Mouse (Mus musculus) liver, embryonic 12.5 days (tissue): ENCODE measurements around the gene Atp8b4. TPM values are rescaled to one million over a fixed set of nuclear protein-coding genes. Genes with fewer than 3 reads are reported as not detected.

ENCODE experiments used
- ATAC-seq: fragments of 200-750 bp; cut with Nextera tagmentation; 2 replicates; pipeline ENCODE4 v1.8.0; 2017; ENCODE audit warnings: moderate number of reproducible peaks, mild to moderate bottlenecking, moderate library complexity
- H3K27ac ChIP-seq: fragments of 300-500 bp; sonication (generic); 2 replicates; pipeline ENCODE4 v1.5.1; 2016; ENCODE audit warnings: mild to moderate bottlenecking
- H3K27me3 ChIP-seq: fragments of 300-500 bp; sonication (generic); replicated peaks from 2 replicates; pipeline ENCODE4 v1.6.1; 2016; ENCODE audit warnings: mild to moderate bottlenecking, moderate library complexity
- H3K36me3 ChIP-seq: fragments of 300-500 bp; sonication (generic); 2 replicates; pipeline ENCODE4 v1.6.1; 2016; ENCODE audit warnings: mild to moderate bottlenecking, moderate library complexity
- H3K4me1 ChIP-seq: fragments of 300-500 bp; sonication (generic); 2 replicates; pipeline ENCODE4 v1.6.1; 2016
- H3K4me2 ChIP-seq: fragments of 300-500 bp; sonication (generic); 2 replicates; pipeline ENCODE4 v1.6.1; 2016; ENCODE audit warnings: mild to moderate bottlenecking, moderate library complexity
- H3K4me3 ChIP-seq: fragments of 300-500 bp; sonication (generic); 2 replicates; pipeline ENCODE4 v1.5.1; 2016; ENCODE audit warnings: mild to moderate bottlenecking, moderate library complexity
- H3K9ac ChIP-seq: fragments of 300-500 bp; sonication (generic); 2 replicates; pipeline ENCODE4 v1.6.1; 2016; ENCODE audit warnings: mild to moderate bottlenecking, moderate library complexity
- H3K9me3 ChIP-seq: fragments of 300-500 bp; sonication (generic); replicated peaks from 2 replicates; pipeline ENCODE4 v1.6.1; 2016; ENCODE audit warnings: mild to moderate bottlenecking, moderate library complexity
- WGBS: fragments of 180-500 bp; shearing (Covaris S2); methylation state at CpG from one replicate; pipeline ENCODE4 v1.1.7; 2016; ENCODE audit not compliant: insufficient replicate concordance; 5-methylcytosine and 5-hydroxymethylcytosine counted together
- polyA plus RNA-seq: library from polyadenylated mRNA; unstranded; fragments of >200 nt; fragmentation: Nextera tagmentation; extraction: Ambion mirVana; gene quantifications from 2 replicates; pipeline ENCODE4 v1.2.1, GENCODE M21; 2016

Atp8b4 gene
- polyA plus RNA-seq, 1 experiment from 2014 or later: 2.2 TPM

DNA sequence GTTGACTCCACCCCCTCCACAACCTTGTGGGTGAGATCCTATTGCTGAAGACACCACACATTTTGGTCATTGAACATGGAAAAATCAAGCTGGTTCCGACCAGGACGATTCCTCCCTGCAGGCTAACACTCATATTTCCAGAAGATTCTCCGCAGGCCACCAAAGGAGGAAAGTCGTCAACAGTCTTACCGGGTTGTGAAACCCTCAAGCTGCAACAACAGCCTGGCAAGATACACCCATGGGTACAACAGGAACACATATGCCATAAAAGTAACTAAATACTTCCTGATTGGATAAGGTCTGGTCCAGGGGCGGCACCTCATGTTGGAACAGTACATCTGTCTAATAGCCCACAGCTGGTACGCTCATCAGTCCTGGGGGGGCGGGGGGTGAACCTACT, 159.0 kb downstream of the Atp8b4 start:
- Histone ChIP-seq H3K9ac (no peak overlapping the region), H3K4me3 (no peak overlapping the region), H3K4me1 (no peaks in the 10 kb centered on the region), H3K4me2 (no peak overlapping the region), H3K9me3 (no peaks in the 10 kb centered on the region), H3K27me3 (no peaks in the 10 kb centered on the region), H3K36me3 (no peaks in the 10 kb centered on the region), H3K27ac (no peak overlapping the region)
- ATAC-seq: no peak
- 76% methylated on average over 8 of the region's 8 CpGs for WGBS

DNA sequence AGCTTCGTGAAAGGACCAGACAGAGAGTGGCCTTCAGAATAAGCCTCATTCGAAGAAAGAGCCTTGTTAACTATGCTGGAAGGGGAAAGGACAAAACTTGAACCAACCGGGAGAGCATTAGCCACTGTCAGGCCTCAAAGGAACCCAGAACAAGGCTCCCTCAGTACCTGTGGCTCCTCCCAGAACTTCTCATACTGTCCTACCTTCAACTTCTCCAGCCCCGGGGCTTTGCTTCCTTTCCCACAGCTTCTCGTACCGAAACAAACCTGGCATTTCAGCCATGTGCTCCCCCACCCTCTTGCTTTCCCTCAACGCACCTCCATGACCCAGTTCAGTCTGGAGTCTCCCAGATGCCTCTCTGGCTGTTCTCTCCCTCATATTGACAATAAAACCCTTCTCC, 160.3 kb downstream of the Atp8b4 start:
- WGBS: 69% methylated on average over 7 of the region's 7 CpGs
- no peak for ATAC-seq

GRCm38 (mm10) chr2:126339516-126339915, 161.0 kb downstream of the Atp8b4 start:
- H3K36me3 ChIP-seq: no peaks in the 10 kb centered on the region
- H3K27me3 ChIP-seq: no peaks in the 10 kb centered on the region
- H3K9ac ChIP-seq: no peak overlapping the region
- no peaks in the 10 kb centered on the region for H3K4me1 ChIP-seq
- no peak overlapping the region for H3K27ac ChIP-seq
- H3K4me3 ChIP-seq: no peak overlapping the region
- H3K4me2 ChIP-seq: no peak overlapping the region
- no peak for ATAC-seq
- no peaks in the 10 kb centered on the region for H3K9me3 ChIP-seq
- WGBS: 78% methylated on average over 8 of the region's 8 CpGs

More for the DNA sequence above, 160.3 kb downstream of the Atp8b4 start:
- Histone ChIP-seq H3K27ac (no peak overlapping the region), H3K9ac (no peak overlapping the region), H3K9me3 (no peaks in the 10 kb centered on the region), H3K4me2 (no peak overlapping the region), H3K4me3 (no peak overlapping the region), H3K4me1 (no peaks in the 10 kb centered on the region), H3K27me3 (no peaks in the 10 kb centered on the region), H3K36me3 (no peaks in the 10 kb centered on the region)

DNA sequence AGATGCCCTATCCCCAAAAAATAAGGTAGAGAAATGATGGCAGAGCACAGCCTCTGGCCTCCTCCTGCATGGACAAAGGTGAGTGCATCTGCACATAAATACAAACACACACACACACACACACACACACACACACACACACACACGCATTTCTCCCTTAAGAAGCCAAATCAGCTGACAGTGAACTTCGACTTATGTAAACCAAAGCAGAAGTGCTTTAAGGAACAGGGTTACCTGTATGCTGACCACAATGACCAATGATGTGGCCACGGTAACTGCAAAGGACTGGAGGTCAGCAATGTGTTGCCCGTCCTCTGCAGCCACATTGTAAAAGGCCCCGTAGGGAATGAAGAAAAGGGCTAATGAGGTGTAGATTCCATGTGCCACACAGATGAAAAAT, 163.3 kb downstream of the Atp8b4 start:
- H3K36me3 ChIP-seq: no peaks in the 10 kb centered on the region
- WGBS: 49% methylated on average over 5 of the region's 5 CpGs

DNA sequence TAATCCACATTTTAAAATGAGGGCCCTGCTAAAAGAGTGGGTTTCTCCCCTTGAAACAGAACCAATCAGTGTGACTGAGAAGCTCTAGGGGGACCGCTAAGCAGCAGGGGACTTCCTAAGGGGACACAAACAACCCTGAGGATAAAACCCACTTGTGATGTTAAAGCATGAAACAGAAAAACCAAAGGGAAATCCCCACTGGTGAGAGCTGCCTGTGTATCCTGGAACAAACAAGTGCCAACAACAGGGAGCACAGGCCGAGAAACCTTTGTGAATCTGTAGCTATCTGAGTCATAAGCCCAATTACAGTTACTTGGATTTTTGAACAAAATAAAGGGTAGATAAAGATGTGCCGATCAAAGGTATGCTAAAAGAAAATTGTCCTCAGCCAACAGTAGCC, 168.7 kb downstream of the Atp8b4 start:
- Histone ChIP-seq H3K4me1 (no peaks in the 10 kb centered on the region), H3K9ac (no peak overlapping the region), H3K27me3 (no peaks in the 10 kb centered on the region), H3K36me3 (no peaks in the 10 kb centered on the region), H3K4me3 (no peak overlapping the region), H3K27ac (no peak overlapping the region), H3K9me3 (no peaks in the 10 kb centered on the region), H3K4me2 (no peak overlapping the region)
- WGBS: 71% methylated on average over 3 of the region's 3 CpGs
- ATAC-seq: no peak

More for the DNA sequence above, 163.3 kb downstream of the Atp8b4 start:
- Histone ChIP-seq H3K4me3 (no peak overlapping the region), H3K27me3 (no peaks in the 10 kb centered on the region), H3K4me2 (no peak overlapping the region), H3K9ac (no peak overlapping the region), H3K4me1 (no peaks in the 10 kb centered on the region), H3K27ac (no peak overlapping the region), H3K9me3 (no peaks in the 10 kb centered on the region)
- no peak for ATAC-seq

DNA sequence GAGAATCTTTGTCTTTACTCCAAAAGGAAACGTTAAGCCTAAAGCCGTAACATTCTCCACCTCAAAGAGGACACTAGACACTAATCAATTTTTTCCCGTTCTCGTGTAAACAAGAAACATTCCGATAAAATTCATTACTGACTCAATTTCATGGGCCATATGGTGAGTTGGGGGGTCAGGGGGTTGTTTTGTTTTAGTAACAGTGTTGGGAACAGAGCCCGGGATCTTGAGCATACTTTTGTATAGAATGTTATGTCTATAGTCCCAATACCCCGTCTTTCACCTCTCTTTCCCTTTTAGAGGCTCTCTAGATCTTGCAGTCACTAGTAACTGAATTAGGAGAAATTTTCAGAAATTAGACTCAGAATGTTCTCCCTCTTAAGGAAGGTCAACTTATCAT, 177.3 kb downstream of the Atp8b4 start:
- ATAC-seq: no peak
- Histone ChIP-seq H3K4me1 (no peaks in the 10 kb centered on the region), H3K4me2 (no peak overlapping the region), H3K4me3 (no peak overlapping the region), H3K27ac (no peak overlapping the region), H3K27me3 (no peaks in the 10 kb centered on the region), H3K9me3 (no peaks in the 10 kb centered on the region), H3K36me3 (no peaks in the 10 kb centered on the region), H3K9ac (no peak overlapping the region)
- 70% methylated on average over 7 of the region's 7 CpGs for WGBS

DNA sequence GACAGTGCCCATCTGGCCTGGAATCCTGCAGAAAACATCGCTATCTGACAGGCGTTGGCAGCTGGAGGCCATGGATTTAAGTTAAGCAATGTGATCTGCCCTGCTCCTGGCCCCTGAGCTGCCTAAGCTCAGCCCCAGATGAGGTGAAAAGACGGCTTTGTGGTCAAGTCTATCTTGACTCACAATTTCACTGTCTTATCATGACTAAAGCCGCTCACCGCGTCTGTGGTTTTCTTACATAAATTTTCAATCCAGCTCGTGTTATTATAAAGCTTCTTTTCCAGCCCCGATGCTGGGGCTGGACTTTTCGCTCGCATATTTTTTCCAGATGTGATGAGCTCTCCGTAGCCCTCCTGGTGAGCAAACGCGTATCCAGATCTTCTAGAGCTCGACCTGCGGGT, 177.8 kb downstream of the Atp8b4 start:
- Histone ChIP-seq H3K4me1 (no peaks in the 10 kb centered on the region), H3K27me3 (no peaks in the 10 kb centered on the region), H3K4me3 (no peak overlapping the region), H3K4me2 (no peak overlapping the region), H3K36me3 (no peaks in the 10 kb centered on the region), H3K27ac (no peak overlapping the region), H3K9ac (no peak overlapping the region), H3K9me3 (no peaks in the 10 kb centered on the region)
- no peak for ATAC-seq
- 57% methylated on average over 15 of the region's 15 CpGs for WGBS

GRCm38 (mm10) chr2:126318071-126318470, 182.4 kb downstream of the Atp8b4 start:
- H3K9me3 ChIP-seq: no peaks in the 10 kb centered on the region
- H3K4me3 ChIP-seq: no peak overlapping the region
- H3K27me3 ChIP-seq: no peaks in the 10 kb centered on the region
- ATAC-seq: no peak
- 70% methylated on average over 6 of the region's 6 CpGs for WGBS
- H3K27ac ChIP-seq: no peak overlapping the region
- no peak overlapping the region for H3K4me2 ChIP-seq
- no peak overlapping the region for H3K9ac ChIP-seq
- no peaks in the 10 kb centered on the region for H3K4me1 ChIP-seq
- no peaks in the 10 kb centered on the region for H3K36me3 ChIP-seq

DNA sequence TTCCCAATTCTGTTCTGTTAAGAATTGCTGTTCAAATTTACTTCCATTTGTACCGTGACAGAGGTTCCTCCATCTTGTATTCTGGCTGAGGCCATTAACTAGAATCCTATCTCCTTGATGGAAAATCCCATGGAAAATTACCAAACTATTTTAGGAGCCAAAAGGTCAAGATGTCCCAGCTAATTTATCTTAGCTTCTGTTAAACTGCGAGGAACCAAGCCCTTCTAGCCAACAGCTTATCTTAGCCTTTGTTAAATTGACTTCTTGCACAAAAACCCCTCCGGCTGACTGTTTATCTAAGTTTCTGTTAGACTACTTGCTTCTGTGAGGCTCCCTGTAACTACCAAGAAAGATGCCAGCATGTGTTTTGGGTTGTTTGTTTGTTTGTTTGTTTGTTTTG, 183.5 kb downstream of the Atp8b4 start:
- Histone ChIP-seq H3K27ac (no peak overlapping the region), H3K4me3 (no peak overlapping the region), H3K27me3 (no peaks in the 10 kb centered on the region), H3K4me2 (no peak overlapping the region), H3K36me3 (no peaks in the 10 kb centered on the region), H3K9ac (no peak overlapping the region), H3K4me1 (no peaks in the 10 kb centered on the region), H3K9me3 (no peaks in the 10 kb centered on the region)
- WGBS: 45% methylated on average over 3 of the region's 3 CpGs
- no peak for ATAC-seq

DNA sequence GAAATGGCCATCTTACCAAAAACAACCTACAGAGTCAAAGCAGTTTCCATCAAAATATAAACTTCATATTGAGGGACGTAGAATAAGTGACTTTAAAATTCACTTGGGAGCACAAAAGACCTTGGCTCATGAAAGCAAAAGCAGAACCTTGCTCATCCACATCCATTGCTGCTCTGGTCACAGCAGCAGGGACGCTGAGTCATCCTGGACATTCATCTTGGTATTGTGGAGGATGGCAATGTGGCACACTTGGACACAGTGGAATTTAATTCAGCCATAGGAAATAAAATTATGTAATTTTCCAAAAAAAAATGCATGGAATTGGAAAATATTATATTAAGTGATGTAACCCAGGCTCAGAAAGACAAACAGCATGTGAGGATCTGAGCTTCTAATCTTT, 184.1 kb downstream of the Atp8b4 start:
- Histone ChIP-seq H3K27me3 (no peaks in the 10 kb centered on the region), H3K4me1 (no peaks in the 10 kb centered on the region), H3K9ac (no peak overlapping the region), H3K4me2 (no peak overlapping the region), H3K9me3 (no peaks in the 10 kb centered on the region), H3K4me3 (no peak overlapping the region), H3K36me3 (no peaks in the 10 kb centered on the region), H3K27ac (no peak overlapping the region)
- ATAC-seq: no peak
- WGBS: 64% methylated on average over 2 of the region's 2 CpGs

DNA sequence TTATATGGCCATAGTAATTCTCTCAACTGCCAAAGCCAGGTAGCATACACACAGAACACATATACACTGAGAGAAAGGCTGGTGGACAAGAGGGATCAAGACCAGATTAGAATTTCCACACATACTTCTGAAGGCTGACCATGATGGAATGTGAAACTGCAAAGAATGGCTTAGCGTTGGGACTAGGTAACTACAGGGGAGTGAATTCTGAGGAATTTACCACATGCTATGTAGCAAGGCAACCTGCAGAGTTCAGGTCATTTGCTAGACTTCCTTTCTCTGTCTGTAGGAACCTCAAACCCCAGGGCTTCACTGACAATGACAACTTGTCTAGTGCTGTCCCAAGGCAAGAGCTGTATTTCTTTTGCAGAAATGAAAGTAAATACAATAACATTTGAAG, 189.4 kb downstream of the Atp8b4 start:
- H3K4me2 ChIP-seq: no peak overlapping the region
- 42% methylated on average over 1 of the region's 1 CpGs for WGBS
- no peak for ATAC-seq

GRCm38 (mm10) chr2:126309994-126310393, 190.5 kb downstream of the Atp8b4 start:
- 70% methylated on average over 4 of the region's 4 CpGs for WGBS
- no peak for ATAC-seq

More for the DNA sequence above, 189.4 kb downstream of the Atp8b4 start:
- no peaks in the 10 kb centered on the region for H3K27me3 ChIP-seq
- H3K9ac ChIP-seq: no peak overlapping the region
- no peak overlapping the region for H3K27ac ChIP-seq
- H3K4me3 ChIP-seq: no peak overlapping the region
- no peaks in the 10 kb centered on the region for H3K36me3 ChIP-seq
- no peaks in the 10 kb centered on the region for H3K4me1 ChIP-seq
- H3K9me3 ChIP-seq: no peaks in the 10 kb centered on the region

DNA sequence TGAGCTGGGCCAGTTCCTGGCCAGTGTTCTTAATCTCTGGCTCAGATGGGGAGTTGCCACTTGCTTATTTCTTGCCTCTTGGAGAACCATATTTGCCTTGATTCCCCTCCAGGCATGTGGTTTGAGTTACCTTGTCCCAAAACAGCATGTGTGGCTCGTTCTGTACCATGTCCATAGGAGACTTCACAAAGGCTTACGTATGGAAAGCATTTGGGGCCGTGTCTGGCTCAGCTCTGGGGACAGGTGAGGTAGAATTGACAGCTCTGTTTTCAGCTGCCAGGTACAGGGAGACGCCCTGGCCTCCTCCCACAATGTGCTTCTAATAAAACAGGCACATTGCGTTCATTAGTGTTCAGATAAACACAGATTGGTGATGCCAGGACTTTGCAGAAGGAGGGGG, 195.9 kb downstream of the Atp8b4 start:
- Histone ChIP-seq H3K27ac (no peak overlapping the region), H3K4me3 (no peak overlapping the region), H3K4me1 (no peaks in the 10 kb centered on the region), H3K27me3 (no peaks in the 10 kb centered on the region), H3K36me3 (no peaks in the 10 kb centered on the region), H3K4me2 (no peak overlapping the region), H3K9ac (no peak overlapping the region), H3K9me3 (no peaks in the 10 kb centered on the region)
- 64% methylated on average over 5 of the region's 5 CpGs for WGBS
- ATAC-seq: no peak

More at GRCm38 (mm10) chr2:126309994-126310393, 190.5 kb downstream of the Atp8b4 start:
- Histone ChIP-seq H3K4me2 (no peak overlapping the region), H3K36me3 (no peaks in the 10 kb centered on the region), H3K9me3 (no peaks in the 10 kb centered on the region), H3K27ac (no peak overlapping the region), H3K9ac (no peak overlapping the region), H3K27me3 (no peaks in the 10 kb centered on the region), H3K4me1 (no peaks in the 10 kb centered on the region), H3K4me3 (no peak overlapping the region)
